Mouse (Mus musculus): ENCODE data around the gene Atp6v0a2.
"Not testable (repeated sequence)": the region's sequence is repeated elsewhere in the genome, so short reads cannot be mapped to it uniquely, and the experiment has no call there.

Atp6v0a2 gene

GRCm38 (mm10) chr5:124628448-124629363 lies at the start of gene Atp6v0a2:
Gene Atp6v0a2 (plus strand): TSS chr5:124628576.
- DNase-seq (ENCODE audit: low spot score) = peak; percentile 93

GRCm38 (mm10) chr5:124578633-124579317 lies 49.6 kb upstream of the Atp6v0a2 start, which contains the start of the genes Eif2b1 and Gtf2h3:
Gene Eif2b1 (minus strand): TSS chr5:124579131.
Gene Gtf2h3 (plus strand): TSS chr5:124579140.
- DNase-seq (ENCODE audit: low spot score) = peak; percentile 96

GRCm38 (mm10) chr5:124582515-124582914 lies 45.9 kb upstream of the Atp6v0a2 start:
- DNase-seq (ENCODE audit: low spot score) = no peak

DNA sequence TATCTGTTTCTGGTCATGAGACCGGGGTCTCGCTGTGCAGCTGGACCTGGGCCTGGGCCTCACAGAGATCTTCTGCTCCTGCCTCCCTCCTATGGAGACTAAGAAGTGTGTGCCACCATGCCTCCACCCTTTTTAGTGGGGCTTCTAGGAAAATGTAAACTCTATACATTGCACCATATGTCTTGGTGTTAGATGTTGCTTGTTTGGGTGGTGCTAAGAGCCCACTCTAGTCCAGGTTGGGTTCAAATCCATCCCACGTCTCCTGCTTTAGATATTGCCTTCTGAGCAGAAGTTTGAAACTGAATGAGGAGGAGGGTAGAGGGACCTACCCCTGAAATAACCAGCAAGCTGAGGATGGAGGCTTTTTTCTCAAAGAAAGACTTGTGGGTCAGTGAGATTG lies 35.6 kb upstream of the Atp6v0a2 start:
- DNase-seq (ENCODE audit: low spot score) = no peak

DNA sequence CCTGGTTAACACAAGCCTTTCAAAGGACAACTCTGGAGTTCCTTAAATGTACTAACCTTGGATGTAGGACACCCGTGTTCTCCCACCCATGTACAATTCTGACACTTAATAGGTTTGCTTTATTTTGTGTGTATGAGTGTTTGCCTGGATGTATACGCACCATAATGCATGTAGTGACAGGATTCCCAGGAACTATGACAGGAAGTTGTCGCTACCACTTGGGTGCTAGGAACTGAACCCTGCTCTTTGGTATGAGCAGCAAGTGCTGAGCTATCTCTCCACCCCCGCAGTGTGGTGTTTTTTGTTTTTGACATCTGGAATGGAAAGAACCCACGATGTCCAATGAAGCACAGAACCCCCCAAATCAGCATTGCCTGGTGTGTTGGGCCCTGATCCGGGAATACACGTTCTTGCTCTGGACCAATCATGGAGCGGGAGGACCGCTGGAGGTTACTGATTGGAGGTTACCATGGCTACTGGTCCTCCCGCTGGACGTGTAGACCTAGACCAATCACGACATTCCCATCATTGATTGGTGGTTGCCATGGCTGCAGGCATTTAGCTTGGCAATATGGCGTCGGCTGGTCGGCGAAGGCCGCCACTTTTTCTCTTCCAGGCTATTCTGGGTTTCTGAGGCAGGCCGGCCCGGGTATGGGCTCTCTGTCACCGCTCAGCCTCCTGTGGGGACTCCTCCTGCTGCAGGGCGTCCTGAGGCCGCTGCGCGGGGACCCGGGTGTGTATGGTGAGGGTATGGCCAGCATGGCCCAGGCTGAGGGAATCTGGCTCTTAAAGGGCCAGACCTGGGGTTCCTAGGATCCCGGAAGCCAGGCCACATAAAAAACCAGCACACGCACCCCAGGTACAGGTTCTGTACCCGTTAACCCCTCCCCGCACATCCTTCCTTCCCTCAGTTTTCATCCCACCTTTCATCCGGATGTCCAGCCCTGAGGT lies 29.9 kb upstream of the Atp6v0a2 start:
- peak; percentile 99 for DNase-seq (ENCODE audit: low spot score)

DNA sequence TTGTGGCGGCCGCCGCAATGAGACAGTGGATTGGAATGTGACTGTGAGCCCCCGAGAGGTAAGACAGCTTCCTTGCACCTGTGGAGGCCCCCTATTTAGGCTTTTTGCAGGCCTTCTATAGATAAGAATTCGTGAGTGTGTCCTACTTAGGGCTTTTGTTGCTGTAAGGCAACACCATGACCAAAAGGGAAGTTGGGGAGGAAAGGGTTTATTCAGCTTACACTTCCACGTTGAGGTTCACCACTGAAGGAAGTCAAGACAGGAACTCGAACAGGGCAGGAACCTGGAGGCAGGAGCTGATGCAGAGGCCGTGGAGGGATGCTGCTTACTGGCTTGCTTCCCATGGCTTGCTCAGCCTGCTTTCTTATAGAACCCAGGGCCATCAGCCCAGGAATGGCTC lies 28.6 kb upstream of the Atp6v0a2 start:
- not testable (repeated sequence) for DNase-seq (ENCODE audit: low spot score)

- peak; percentile 78 for DNase-seq (ENCODE audit: low spot score)
Observed at GRCm38 (mm10) chr5:124602349-124602748, 26.0 kb upstream of the Atp6v0a2 start.

DNA sequence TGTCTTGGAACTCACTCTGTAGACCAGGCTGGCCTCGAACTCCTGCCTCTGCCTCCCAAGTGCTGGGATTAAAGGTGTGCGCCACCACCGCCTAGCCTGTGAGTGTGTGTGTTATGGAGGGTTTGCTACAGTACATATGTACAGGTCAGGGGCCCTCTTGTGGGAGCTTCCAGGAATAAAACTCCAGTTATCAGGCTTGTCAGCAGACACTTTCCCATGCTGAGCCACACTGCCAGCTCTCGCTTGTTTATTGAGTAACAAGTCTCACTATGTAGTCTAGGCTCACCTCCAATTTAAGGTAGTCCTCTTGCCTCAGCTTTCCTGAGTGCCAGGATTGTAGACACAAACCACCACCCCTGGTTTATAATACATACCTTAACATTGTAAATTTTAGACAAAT lies 24.1 kb upstream of the Atp6v0a2 start:
- DNase-seq (ENCODE audit: low spot score) = no peak

DNA sequence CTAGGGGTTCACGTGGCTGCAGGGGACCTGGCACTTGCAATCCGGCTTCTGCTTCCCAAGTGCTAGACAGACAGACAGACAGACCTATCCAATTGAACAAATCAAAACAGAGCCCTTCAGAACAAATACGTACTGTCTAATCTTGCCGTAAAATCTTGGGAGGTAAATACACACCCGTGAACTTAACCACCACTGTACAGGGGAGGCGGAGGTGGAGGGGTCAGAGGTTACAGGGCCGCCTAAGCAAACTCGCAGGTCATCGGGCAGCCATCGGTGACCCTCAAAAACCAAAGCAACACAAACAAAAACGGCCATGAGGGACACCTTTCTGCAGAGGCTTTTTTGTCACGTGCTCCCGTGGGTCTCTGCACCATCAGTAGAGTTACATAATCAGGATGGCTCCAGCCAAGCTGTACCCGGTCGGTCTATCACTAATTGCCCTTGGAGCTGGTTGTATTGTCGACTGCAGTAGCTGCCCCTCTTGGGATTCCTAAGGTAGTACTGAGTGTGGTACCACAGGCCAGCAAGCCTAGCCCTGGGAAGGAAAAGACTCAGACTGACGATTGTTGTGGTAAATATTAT lies 23.2 kb upstream of the Atp6v0a2 start:
- DNase-seq (ENCODE audit: low spot score) = no peak

DNA sequence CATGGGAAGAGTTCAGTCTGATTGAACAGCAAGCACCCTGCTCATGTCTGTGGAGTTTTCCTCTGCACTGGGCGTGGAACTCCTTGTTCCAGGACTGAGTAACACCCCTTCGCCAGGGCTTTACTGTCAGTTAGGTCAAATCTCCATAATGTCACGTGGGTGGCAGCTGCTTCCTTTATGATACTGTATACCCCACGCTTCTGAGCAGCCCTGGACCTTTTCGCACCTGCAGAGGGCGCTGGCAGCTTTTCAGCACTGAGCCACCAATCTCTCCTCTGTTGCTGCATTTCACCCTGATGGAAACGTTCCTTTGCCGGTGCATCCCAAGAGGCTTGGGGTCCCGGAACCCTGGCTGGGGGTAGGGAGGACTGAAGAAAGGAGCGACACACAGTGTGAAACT lies 17.4 kb upstream of the Atp6v0a2 start:
- DNase-seq (ENCODE audit: low spot score) = no peak

GRCm38 (mm10) chr5:124614709-124615108 lies 13.7 kb upstream of the Atp6v0a2 start:
- DNase-seq (ENCODE audit: low spot score) = no peak

DNA sequence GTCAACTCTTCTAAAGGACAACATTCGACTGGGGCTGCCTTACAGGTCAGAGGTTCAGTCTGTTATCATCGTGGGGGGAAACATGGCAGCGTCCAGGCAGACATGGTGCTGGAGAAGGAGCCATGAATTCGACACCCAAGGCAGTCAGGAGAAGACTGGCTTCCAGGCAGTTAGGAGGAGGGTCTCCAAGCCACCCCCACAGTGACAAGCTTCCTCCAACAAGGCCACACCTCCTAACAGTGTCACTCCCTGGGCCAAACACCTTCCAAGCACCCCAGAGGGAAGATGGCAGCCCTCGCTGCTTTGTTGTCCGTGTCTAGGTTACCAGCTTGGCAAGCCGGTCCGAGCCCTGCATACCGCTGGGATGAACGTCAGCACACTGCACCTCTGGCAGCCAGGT lies 9.7 kb upstream of the Atp6v0a2 start:
- no peak for DNase-seq (ENCODE audit: low spot score)

DNA sequence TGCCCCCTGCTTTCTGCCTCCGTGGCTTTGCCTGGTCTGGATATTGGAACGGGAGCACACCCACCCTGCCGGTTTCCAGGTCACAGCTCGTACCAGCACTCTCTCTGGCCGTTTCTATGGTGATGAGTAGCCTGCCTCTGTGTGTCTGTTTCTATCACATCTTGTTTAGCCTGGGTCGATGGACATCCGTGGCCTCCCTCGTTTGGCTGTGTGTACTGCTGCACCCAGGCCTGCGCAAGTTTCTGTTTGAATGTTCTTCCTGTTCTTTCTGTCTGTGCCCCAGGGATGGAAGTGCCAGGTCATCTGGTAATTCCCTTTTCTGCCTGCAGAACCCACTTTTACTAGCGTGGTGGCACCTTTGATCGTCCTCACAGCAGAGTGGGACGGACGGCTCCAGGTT lies 7.0 kb upstream of the Atp6v0a2 start:
- no peak for DNase-seq (ENCODE audit: low spot score)

- DNase-seq (ENCODE audit: low spot score) = no peak
Observed at GRCm38 (mm10) chr5:124622890-124623289, 5.5 kb upstream of the Atp6v0a2 start.

- DNase-seq (ENCODE audit: low spot score) = no peak
Observed at GRCm38 (mm10) chr5:124624291-124624690, 4.1 kb upstream of the Atp6v0a2 start.

DNA sequence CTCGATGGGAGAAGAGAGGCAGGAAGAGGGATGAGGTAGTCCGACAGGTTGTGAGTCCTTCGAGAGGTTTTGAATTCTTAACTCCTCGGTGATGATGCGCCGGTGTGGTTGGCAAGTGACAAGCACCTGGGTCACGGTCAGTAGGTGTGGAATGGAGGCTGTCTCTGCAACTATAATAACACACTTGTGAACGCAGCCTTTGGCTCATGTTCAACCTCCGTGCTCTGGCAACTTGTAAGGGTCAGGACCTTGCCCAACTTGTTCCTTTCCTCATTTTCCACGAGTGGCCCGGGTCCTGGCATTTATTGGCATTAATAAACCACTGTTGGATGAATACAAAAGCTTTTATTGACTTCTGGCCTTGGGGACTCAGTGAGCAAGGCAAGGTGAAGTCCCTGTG lies 1.3 kb downstream of the Atp6v0a2 start:
- no peak for DNase-seq (ENCODE audit: low spot score)

GRCm38 (mm10) chr5:124631685-124632084 lies 3.3 kb downstream of the Atp6v0a2 start:
- no peak for DNase-seq (ENCODE audit: low spot score)

- no peak for DNase-seq (ENCODE audit: low spot score)
Observed at GRCm38 (mm10) chr5:124632461-124632860, 4.1 kb downstream of the Atp6v0a2 start.

GRCm38 (mm10) chr5:124633425-124633824 lies 5.0 kb downstream of the Atp6v0a2 start:
- no peak for DNase-seq (ENCODE audit: low spot score)

DNA sequence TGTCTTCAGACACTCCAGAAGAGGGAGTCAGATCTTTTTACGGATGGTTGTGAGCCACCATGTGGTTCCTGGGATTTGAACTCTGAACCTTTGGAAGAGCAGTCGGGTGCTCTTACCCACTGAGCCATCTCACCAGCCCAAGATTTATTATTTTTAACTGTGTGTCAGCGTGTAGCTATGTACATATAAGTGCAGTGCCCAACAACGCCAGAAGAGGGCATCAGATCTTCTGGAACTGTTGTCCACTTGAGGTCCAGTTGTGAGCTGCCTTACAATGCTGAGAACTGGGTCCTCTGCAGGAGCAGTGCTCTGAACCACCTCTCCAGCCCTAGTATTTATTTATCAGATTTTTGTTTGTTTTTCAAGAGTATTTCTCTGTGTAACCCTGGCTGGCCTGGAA lies 6.7 kb downstream of the Atp6v0a2 start:
- peak; percentile 41 for DNase-seq (ENCODE audit: low spot score)

DNA sequence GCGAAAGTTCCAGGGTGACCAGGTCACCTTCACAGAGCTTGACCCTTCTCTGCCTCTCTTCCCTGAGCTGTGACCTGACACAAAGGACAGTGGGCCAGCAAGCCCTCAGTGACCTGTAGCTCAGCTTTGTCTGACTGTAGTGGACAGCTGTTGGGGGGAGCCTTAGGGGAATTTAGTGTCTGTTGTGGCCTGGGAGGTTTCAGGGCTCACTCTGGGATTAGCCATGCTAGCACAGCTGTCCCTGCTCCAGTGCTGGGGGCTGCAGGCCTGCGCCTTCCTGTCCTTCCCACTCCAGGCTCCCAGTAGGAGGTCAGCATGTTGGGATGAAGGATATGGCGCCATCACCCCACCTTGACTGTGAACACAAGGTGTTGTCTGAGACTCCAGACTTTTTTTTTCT lies 7.8 kb downstream of the Atp6v0a2 start:
- DNase-seq (ENCODE audit: low spot score) = no peak

GRCm38 (mm10) chr5:124636694-124637093 lies 8.3 kb downstream of the Atp6v0a2 start:
- DNase-seq (ENCODE audit: low spot score) = no peak
